Mouse (Mus musculus) liver, embryonic 18 days (tissue): ENCODE results near the gene Rtl4. TPM values are rescaled to one million over a fixed set of nuclear protein-coding genes. Genes with fewer than 3 reads are reported as not detected.

ENCODE experiments used
- polyA plus RNA-seq: library from polyadenylated mRNA; depleted of rRNA; stranded (reverse); fragments of >200 nt; gene quantifications from 2 replicates; pipeline ENCODE4 v1.2.3, GENCODE M21; 2012; rRNA removed

The Rtl4 gene
- polyA plus RNA-seq = 0.42 and 0.50 TPM in 2 replicates

DNA sequence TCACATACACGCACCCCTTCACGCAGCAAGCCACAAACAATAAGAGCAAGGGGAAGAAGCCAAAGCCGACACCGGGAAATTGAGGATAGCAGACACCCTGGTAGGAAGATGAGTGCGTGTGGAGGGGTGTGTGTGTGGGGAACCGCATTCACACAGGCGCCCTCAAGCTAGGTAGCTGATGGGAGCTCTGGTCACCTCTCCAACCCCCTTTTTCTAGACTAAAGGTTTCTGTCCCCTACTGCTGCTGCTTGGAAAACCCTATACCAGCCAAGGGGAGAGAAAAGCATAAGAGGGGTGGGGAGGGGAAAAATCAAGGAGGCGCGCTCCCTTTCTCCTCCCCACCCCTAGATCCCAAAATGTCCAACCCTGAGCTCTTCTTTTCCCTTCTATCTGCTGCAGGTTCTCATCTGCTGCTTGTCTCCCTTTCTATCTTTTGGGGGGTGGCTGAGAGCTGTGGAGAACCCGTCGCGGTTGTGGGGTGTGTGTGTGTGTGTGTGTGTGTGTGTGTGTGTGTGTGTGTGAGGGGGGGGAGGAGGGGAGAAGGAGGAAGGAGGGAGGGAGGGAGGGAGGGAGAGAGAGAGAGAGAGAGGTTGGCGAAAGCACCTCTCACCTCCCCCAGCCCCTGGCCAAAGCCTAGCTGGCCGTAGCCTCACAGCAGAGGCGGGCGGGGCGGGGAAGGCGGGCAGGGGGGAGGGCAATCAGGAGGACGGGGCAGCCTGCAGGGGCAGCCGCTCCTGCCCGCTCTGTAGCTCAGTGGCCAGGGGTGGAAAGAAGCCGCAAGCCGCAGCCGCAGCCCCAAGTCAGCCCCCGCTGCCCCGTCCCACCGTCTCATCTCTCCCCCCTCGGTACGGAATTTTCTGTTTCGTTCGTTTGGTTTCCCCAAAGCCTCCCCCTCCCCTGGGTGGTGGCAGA, at the start of gene Rtl4:
TSS of gene Rtl4 (plus strand) at position 701 of the 912 bp plus-strand sequence.

DNA sequence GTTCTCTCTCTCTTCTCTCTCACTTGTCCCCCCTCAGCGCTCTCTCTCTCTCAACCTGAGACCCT, 733 bp upstream of the Rtl4 start, which contains the start of gene Trpc5:
TSS of gene Trpc5 (minus strand) at position 39 of the 65 bp plus-strand sequence.

Other genes starting within 250 kb of the Rtl4 start
- gene Trpc5os, start 232.3 kb upstream of the Rtl4 start, polyA plus RNA-seq = 0.01 TPM in 1 of 2 replicates, not detected in the other
- 0.01 TPM in 2 replicates for gene Trpc5, start 727 bp upstream of the Rtl4 start, polyA plus RNA-seq